Mouse (Mus musculus): Measurements from ENCODE around the gene Iqck. TPM values are rescaled to one million over a fixed set of nuclear protein-coding genes. Genes with fewer than 3 reads are reported as not detected.

Iqck gene
- total and polyA plus RNA-seq, 2 experiments from 2014 or later: 0.67 TPM; not detected in 1

GRCm38 (mm10) chr7:118992080-118992560 is 136.6 kb downstream of the Iqck start:
- Histone ChIP-seq H3K27me3 (ENCODE audit: control insufficient read depth, insufficient read depth, low read length) (no peaks in the 10 kb centered on the region), H3K36me3 (replicated peaks; ENCODE audit: control insufficient read depth, insufficient read depth, low read length) (no peaks in the 10 kb centered on the region), H3K4me3 (ENCODE audit: low read depth, low read length) (no peak overlapping the region), H3K9me3 (replicated peaks; ENCODE audit: control insufficient read depth, low read length) (no peaks in the 10 kb centered on the region), H3K9ac (replicated peaks; ENCODE audit: low read depth, low read length) (no peak overlapping the region), H3K4me2 (ENCODE audit: low read depth, low read length) (peak overlapping the region; percentile 76; the same call in 1 of the 2 replicates), H3K27ac (ENCODE audit: low read depth) (peak overlapping the region; percentile 37), H3K4me1 (ENCODE audit: control insufficient read depth, insufficient read depth) (peaks cover 37% of the 10 kb centered on the region)
- TF ChIP-seq EP300 (IDR thresholded peaks at IDR 0.05; ENCODE audit: low read depth): no peak
- TF ChIP-seq CTCF (IDR thresholded peaks at IDR 0.05; ENCODE audit: low read depth): no peak
- 48% methylated on average over 6 of the region's 6 CpGs for WGBS
- DNase-seq (ENCODE audit: low spot score) (no peak), ATAC-seq (ENCODE audit: insufficient read depth, low read depth) (no peak)

GRCm38 (mm10) chr7:118992623-118993405 is 137.3 kb downstream of the Iqck start:
- no peaks in the 10 kb centered on the region for H3K36me3 ChIP-seq (replicated peaks; ENCODE audit: control insufficient read depth, insufficient read depth, low read length)
- H3K9ac ChIP-seq (replicated peaks; ENCODE audit: low read depth, low read length): no peak overlapping the region
- peaks cover 37% of the 10 kb centered on the region for H3K4me1 ChIP-seq (ENCODE audit: control insufficient read depth, insufficient read depth)
- H3K4me2 ChIP-seq (ENCODE audit: low read depth, low read length): peak overlapping the region; percentile 76
- H3K4me3 ChIP-seq (ENCODE audit: low read depth, low read length): peak overlapping the region; percentile 56
- TF ChIP-seq CTCF (IDR thresholded peaks at IDR 0.05; ENCODE audit: low read depth) (no peak), EP300 (IDR thresholded peaks at IDR 0.05; ENCODE audit: low read depth) (no peak)
- H3K27ac ChIP-seq (ENCODE audit: low read depth): peak overlapping the region; percentile 37
- DNase-seq (ENCODE audit: low spot score) (no peak), ATAC-seq (ENCODE audit: insufficient read depth, low read depth) (no peak)
- H3K27me3 ChIP-seq (ENCODE audit: control insufficient read depth, insufficient read depth, low read length): no peaks in the 10 kb centered on the region
- WGBS: 46% methylated on average over 13 of the region's 13 CpGs
- H3K9me3 ChIP-seq (replicated peaks; ENCODE audit: control insufficient read depth, low read length): no peaks in the 10 kb centered on the region

- peak overlapping the region; percentile 76 for H3K4me2 ChIP-seq (ENCODE audit: low read depth, low read length)
- peak overlapping the region; percentile 56 for H3K4me3 ChIP-seq (ENCODE audit: low read depth, low read length)
- DNase-seq (ENCODE audit: low spot score) (no peak), ATAC-seq (ENCODE audit: insufficient read depth, low read depth) (no peak)
- H3K4me1 ChIP-seq (ENCODE audit: control insufficient read depth, insufficient read depth): peaks cover 37% of the 10 kb centered on the region
- no peaks in the 10 kb centered on the region for H3K27me3 ChIP-seq (ENCODE audit: control insufficient read depth, insufficient read depth, low read length)
- peak overlapping the region; percentile 9 for H3K27ac ChIP-seq (ENCODE audit: low read depth)
- 6% methylated on average over 26 of the region's 26 CpGs for WGBS
- no peaks in the 10 kb centered on the region for H3K9me3 ChIP-seq (replicated peaks; ENCODE audit: control insufficient read depth, low read length)
- no peak for TF ChIP-seq CTCF (IDR thresholded peaks at IDR 0.05; ENCODE audit: low read depth)
- TF ChIP-seq EP300 (IDR thresholded peaks at IDR 0.05; ENCODE audit: low read depth): no peak
- H3K36me3 ChIP-seq (replicated peaks; ENCODE audit: control insufficient read depth, insufficient read depth, low read length): no peaks in the 10 kb centered on the region
- peak overlapping the region; percentile 63 for H3K9ac ChIP-seq (replicated peaks; ENCODE audit: low read depth, low read length)
These were observed 138.2 kb downstream of the Iqck start for GRCm38 (mm10) chr7:118993597-118994230.

- TF ChIP-seq EP300 (IDR thresholded peaks at IDR 0.05; ENCODE audit: low read depth): no peak
- no peak for TF ChIP-seq CTCF (IDR thresholded peaks at IDR 0.05; ENCODE audit: low read depth)
- ATAC-seq (ENCODE audit: insufficient read depth, low read depth): peak; percentile 8; the same call in 1 of the 2 replicates
- H3K36me3 ChIP-seq (replicated peaks; ENCODE audit: control insufficient read depth, insufficient read depth, low read length): no peaks in the 10 kb centered on the region
- no peak for DNase-seq (ENCODE audit: low spot score)
- H3K27ac ChIP-seq (ENCODE audit: low read depth): peak overlapping the region; percentile 9
- WGBS: under 1% methylated on average over 21 of the region's 21 CpGs
- H3K27me3 ChIP-seq (ENCODE audit: control insufficient read depth, insufficient read depth, low read length): no peaks in the 10 kb centered on the region
- no peaks in the 10 kb centered on the region for H3K9me3 ChIP-seq (replicated peaks; ENCODE audit: control insufficient read depth, low read length)
- peak overlapping the region; percentile 56 for H3K4me3 ChIP-seq (ENCODE audit: low read depth, low read length)
- H3K9ac ChIP-seq (replicated peaks; ENCODE audit: low read depth, low read length): peak overlapping the region; percentile 63
- peak overlapping the region; percentile 76 for H3K4me2 ChIP-seq (ENCODE audit: low read depth, low read length)
- H3K4me1 ChIP-seq (ENCODE audit: control insufficient read depth, insufficient read depth): peaks cover 37% of the 10 kb centered on the region
These were observed 138.8 kb downstream of the Iqck start for GRCm38 (mm10) chr7:118994231-118994842.

- ATAC-seq (ENCODE audit: insufficient read depth, low read depth) (peak; percentile 94), DNase-seq (ENCODE audit: low spot score) (peak; percentile 79)
- Histone ChIP-seq H3K4me1 (ENCODE audit: control insufficient read depth, insufficient read depth) (peaks cover 37% of the 10 kb centered on the region), H3K9me3 (replicated peaks; ENCODE audit: control insufficient read depth, low read length) (no peaks in the 10 kb centered on the region), H3K4me2 (ENCODE audit: low read depth, low read length) (peak within 1 kb of the TSS; percentile 76), H3K4me3 (ENCODE audit: low read depth, low read length) (peak within 1 kb of the TSS; percentile 56), H3K27ac (ENCODE audit: low read depth) (peak within 1 kb of the TSS; percentile 9), H3K27me3 (ENCODE audit: control insufficient read depth, insufficient read depth, low read length) (no peaks in the 10 kb centered on the region), H3K9ac (replicated peaks; ENCODE audit: low read depth, low read length) (peak within 1 kb of the TSS; percentile 63), H3K36me3 (replicated peaks; ENCODE audit: control insufficient read depth, insufficient read depth, low read length) (no peaks in the 10 kb centered on the region)
- TF ChIP-seq EP300 (IDR thresholded peaks at IDR 0.05; ENCODE audit: low read depth) (no peak), CTCF (IDR thresholded peaks at IDR 0.05; ENCODE audit: low read depth) (no peak)
- WGBS: under 1% methylated on average over 37 of the region's 44 CpGs
These were observed 139.5 kb downstream of the Iqck start, which contains the start of gene Gprc5b for GRCm38 (mm10) chr7:118995007-118995406. TSS of gene Gprc5b (minus strand) at chr7:118995211.

All from heart, postnatal 0 days (tissue).